Mouse (Mus musculus) B cell, adult (primary cell): ENCODE results near the gene Vmo1. TPM values are rescaled to one million over a fixed set of nuclear protein-coding genes. Genes with fewer than 3 reads are reported as not detected.

Source experiments
- total RNA-seq: library from RNA; stranded (reverse); gene quantifications from 4 replicates; pipeline ENCODE4 v1.2.4, GENCODE M21; 2023; ENCODE audit not compliant: inconsistent age

Vmo1 gene
- not detected in 4 replicates for total RNA-seq

DNA sequence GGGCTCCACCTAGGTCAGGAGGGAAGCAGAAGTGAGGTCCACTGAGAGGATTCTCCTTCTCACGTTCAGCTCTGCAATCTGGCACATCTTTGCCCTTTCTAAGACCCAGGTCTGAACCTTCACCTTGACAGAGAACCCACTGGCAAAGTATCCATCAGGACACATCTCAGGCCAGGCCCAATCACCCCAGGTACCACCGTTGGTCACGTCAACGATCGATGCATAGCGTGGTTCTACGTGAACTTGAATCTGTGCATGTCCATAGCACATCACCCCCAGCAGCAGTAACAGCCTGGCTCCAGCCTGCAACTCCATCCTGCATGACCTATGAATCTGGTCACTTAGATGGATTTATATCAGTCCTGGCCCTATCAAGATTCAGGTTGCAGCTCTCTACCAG, at the start of gene Vmo1:
TSS of gene Vmo1 (minus strand) at position 329 of the 400 bp plus-strand sequence.

DNA sequence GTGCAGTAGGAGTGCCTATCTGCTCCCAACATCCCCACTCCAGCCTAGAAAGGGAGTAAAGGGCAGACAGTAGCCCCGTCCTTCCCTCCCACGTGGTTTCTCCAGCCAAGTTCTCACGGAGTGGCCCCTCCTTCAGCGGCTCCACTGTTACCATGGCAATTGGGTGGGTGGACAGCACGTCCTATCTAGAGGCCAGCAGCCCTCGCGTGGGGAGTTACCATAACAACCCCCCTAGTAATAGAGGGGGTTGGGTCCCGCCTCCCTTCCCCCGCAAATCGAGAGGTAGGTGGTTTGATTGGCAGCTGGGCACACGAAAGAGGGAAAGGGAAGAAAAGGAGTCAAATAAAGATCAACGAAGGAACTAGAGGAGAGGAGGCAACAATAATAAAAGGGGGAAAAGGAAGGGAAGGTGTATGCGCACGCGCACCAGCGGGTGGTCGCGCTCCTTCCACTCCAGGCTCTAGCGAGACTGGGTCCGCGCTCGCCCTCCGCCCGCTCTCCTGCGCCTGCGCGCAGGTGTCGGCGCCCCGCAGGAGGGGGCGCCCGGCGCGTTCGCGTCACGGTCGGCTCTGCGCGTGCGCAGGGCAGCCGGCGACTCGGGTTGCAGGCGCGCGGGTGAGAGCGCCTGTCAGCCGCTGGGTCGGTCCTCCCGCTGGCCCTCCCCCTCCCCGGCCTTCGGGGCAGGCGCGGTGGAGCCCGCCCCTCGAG, 48.0 kb upstream of the Vmo1 start, which contains the start of gene Mink1:
TSS of gene Mink1 (plus strand) at position 595 of the 708 bp plus-strand sequence.

DNA sequence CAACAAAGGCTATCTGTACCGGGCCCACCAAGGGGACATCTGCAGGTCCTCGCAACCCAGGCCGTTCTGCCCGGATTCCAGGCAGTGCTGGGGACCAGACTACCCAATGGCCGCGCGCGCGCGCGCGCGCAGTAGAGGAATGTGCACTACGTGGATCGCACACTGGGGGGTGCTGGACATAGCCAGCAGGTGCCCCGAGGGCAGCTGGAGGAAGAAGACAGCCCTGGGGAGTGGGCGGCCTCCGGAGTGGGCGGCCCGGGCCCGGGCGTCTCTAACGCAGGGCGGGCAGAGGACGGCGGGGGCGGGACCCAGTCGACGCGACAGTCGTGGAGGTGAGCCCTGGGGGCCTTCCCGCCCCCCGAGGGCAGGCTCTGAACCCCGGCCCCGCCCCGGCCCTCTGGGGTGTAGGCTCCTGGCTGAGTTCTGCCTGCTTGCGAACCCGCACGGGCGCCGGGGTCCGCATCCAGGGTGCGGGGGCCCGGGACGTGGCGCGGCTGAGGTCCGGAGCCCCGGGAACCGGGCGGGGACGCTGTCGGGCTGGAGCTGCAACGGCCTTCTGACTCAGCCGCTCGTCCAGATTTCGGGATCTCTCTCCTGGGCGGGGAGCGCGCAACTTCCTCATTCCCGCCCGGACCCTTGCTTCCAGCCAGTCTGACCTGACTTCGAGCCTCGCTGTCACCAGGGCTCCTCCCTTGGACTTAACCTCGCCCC, 25.6 kb upstream of the Vmo1 start, which contains the start of gene Pld2:
TSS of gene Pld2 (plus strand) at position 188 of the 711 bp plus-strand sequence.

DNA sequence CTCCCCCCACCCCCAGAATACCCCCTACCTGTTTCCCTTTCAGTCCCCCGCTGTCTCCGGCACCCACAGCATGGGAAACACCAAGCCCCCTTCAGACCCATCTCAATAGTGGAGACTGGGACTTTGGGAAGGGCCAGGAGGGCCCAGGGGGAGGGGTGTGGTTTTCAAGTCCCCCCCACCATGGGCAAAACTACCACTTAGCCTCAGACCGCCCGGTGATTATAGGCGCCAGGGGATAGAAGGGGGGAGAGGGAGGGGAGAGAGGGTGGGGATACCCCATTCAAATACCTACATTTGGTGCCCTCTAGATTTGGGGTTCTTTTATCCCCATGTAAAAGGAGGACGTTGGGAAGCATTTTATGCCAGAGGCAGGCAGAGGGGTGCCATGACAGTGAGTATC, 18.4 kb upstream of the Vmo1 start, which contains the start of gene Gm40193:
TSS of gene Gm40193 (minus strand) at position 101 of the 400 bp plus-strand sequence.

DNA sequence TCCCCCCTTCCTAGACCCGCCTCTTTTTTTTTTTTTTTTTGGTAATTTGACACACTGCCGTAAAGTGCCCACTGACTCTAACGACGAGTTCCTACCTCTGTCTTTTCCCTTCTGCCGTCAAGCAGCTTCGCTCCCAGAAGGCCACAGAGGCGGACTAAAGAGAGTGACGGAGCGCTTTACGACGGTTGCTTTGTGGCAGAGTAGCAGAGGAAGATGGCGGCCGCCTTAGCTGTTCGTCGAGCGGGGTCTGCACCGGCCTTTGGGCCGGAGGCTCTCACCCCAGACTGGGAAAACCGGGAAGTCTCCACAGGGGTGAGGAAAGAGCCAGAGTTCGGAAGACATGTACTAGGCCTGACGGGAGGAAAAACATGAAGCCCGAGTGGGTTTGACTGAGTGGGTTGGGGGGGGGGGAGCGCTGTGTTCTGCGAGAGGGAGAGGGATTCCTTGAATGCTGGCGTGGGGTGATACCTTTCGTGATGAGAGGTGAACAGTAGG, 10.8 kb upstream of the Vmo1 start, which contains the start of gene Psmb6:
TSS of gene Psmb6 (plus strand) at position 184 of the 495 bp plus-strand sequence.

DNA sequence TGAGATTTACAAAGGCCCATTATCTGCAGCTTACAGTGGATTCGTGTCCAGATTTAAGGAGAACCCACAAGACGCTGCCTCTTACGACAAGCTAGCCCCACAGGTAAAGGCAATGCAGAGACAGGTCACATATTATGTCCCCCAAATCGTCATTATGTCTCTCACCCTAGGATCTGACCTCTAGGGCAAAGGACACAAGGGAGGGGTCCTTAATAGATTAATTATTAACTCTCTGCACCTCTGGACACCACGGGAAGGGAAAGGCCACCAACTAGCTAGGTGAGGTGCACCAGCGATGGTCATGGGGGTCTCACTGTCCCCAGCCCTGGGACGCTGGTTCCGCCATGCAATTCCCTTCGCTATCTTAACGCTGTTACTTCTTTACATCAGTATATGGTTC, 4.5 kb upstream of the Vmo1 start, which contains the start of gene Gltpd2:
TSS of gene Gltpd2 (plus strand) at position 274 of the 400 bp plus-strand sequence.

DNA sequence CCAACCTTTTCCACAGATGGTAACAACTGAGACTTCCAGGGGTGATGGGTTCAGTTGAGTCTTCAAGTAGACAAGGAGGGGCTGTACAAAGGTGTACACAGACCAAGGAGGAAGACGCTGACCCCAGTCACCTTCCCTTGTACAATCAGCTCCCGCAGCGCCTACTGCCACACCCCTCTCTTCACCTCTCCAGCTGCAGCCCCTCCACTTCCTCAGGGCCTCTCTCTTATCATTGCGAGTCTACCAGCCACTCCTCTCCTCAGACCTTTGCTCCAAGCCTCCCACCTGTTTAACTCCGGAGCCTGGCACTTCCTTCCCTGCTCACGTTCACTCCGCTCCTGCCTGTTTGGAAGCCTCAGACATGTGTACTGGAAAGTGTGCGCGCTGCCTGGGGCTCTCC, 9.4 kb downstream of the Vmo1 start, which contains the start of gene Tm4sf5:
TSS of gene Tm4sf5 (plus strand) at position 275 of the 400 bp plus-strand sequence.

Other genes with a start within 250 kb of the Vmo1 start
- gene Alox12e, start 192.0 kb downstream of the Vmo1 start, total RNA-seq, result not detected in 4 replicates
- gene Alox15, start 162.6 kb downstream of the Vmo1 start, total RNA-seq, result 0.21 to 1.9 TPM (median 0.26 TPM) in 3 of 4 replicates, not detected in the other
- gene Pelp1, start 104.6 kb downstream of the Vmo1 start, total RNA-seq, result 26.4 to 29.9 TPM (median 28.0 TPM) in 4 replicates
- gene Arrb2, start 82.0 kb downstream of the Vmo1 start, total RNA-seq, result 93.3 to 103 TPM (median 98.7 TPM) in 4 replicates
- gene Med11, start 62.7 kb downstream of the Vmo1 start, total RNA-seq, result 39.8 to 46.9 TPM (median 43.4 TPM) in 4 replicates
- 1.3 to 2.1 TPM (median 1.4 TPM) in 4 replicates for gene Zmynd15, start 55.2 kb downstream of the Vmo1 start, total RNA-seq
- 6.6 to 9.3 TPM (median 7.2 TPM) in 4 replicates for gene Cxcl16, start 54.6 kb downstream of the Vmo1 start, total RNA-seq
- not detected in 4 replicates for gene Tm4sf5, start 9.4 kb downstream of the Vmo1 start, total RNA-seq
- not detected in 4 replicates for gene Gltpd2, start 4.6 kb upstream of the Vmo1 start, total RNA-seq
- 124 to 141 TPM (median 128 TPM) in 4 replicates for gene Psmb6, start 10.8 kb upstream of the Vmo1 start, total RNA-seq
- not detected in 4 replicates for gene Gm40193, start 18.3 kb upstream of the Vmo1 start, total RNA-seq
- 3.3 to 6.4 TPM (median 4.5 TPM) in 4 replicates for gene Pld2, start 25.4 kb upstream of the Vmo1 start, total RNA-seq
- 79.8 to 99.2 TPM (median 86.0 TPM) in 4 replicates for gene Mink1, start 48.3 kb upstream of the Vmo1 start, total RNA-seq
- gene 4930544D05Rik, start 101.2 kb upstream of the Vmo1 start, total RNA-seq, result 1.6 TPM in 1 of 4 replicates, not detected in the others
- 1.1 to 1.2 TPM in 2 of 4 replicates, not detected in the others for gene Chrne, start 104.6 kb upstream of the Vmo1 start, total RNA-seq
- 0.29 TPM in 1 of 4 replicates, not detected in the others for gene Gp1ba, start 124.5 kb upstream of the Vmo1 start, total RNA-seq
- 206 to 218 TPM (median 207 TPM) in 4 replicates for gene Rnf167, start 132.6 kb upstream of the Vmo1 start, total RNA-seq
- 74.1 to 86.5 TPM (median 81.8 TPM) in 4 replicates for gene Slc25a11, start 132.9 kb upstream of the Vmo1 start, total RNA-seq
- 1,394 to 1,549 TPM (median 1,435 TPM) in 4 replicates for gene Pfn1, start 140.0 kb upstream of the Vmo1 start, total RNA-seq
- gene Eno3, start 142.6 kb upstream of the Vmo1 start, total RNA-seq, result 30.9 to 40.5 TPM (median 35.3 TPM) in 4 replicates
- 37.7 to 45.8 TPM (median 44.0 TPM) in 4 replicates for gene Spag7, start 154.8 kb upstream of the Vmo1 start, total RNA-seq
- gene Camta2, start 173.5 kb upstream of the Vmo1 start, total RNA-seq, result 57.0 to 68.2 TPM (median 65.4 TPM) in 4 replicates
- gene Inca1, start 185.5 kb upstream of the Vmo1 start, total RNA-seq, result 0.71 to 4.0 TPM (median 2.1 TPM) in 4 replicates
- gene Kif1c, start 185.9 kb upstream of the Vmo1 start, total RNA-seq, result 30.9 to 35.3 TPM (median 32.4 TPM) in 4 replicates
- gene Zfp3, start 249.6 kb upstream of the Vmo1 start, total RNA-seq, result 2.1 to 2.6 TPM (median 2.4 TPM) in 4 replicates